Mouse (Mus musculus): ENCODE measurements around the gene Arhgap10. TPM values are rescaled to one million over a fixed set of nuclear protein-coding genes. Genes with fewer than 3 reads are reported as not detected.

Gene Arhgap10
- total and polyA plus RNA-seq, 3 experiments, result 2.7 to 5.9 (median 4.8) TPM

DNA sequence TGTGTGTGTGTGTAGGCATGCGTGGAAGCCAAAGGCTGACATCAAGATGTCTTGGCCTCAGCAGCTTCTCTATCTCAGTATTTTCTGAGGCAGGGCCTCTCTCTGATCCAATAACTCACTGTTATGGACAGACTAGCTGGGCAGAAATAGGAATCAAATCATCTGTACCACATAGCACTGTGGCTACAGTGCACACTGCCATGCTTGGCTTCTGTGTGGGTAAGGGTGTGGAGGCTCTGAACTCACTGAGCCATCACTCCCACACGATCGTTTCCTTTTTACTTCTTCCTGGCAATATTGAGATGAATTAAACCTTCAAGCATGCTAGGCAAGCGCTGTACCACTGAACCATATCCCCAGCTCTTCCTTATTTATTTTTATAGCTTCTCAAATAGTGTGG lies 151.3 kb downstream of the Arhgap10 start:
- Histone ChIP-seq H3K79me2 (replicated peaks; ENCODE audit: control insufficient read depth, extremely low read depth, insufficient read depth, poor library complexity, severe bottlenecking) (no peaks in the 10 kb centered on the region), H3K27ac (ENCODE audit: insufficient read depth, low read depth) (no peak overlapping the region), H3K27me3 (replicated peaks) (no peaks in the 10 kb centered on the region), H3K4me2 (ENCODE audit: insufficient read depth, low read depth, poor library complexity, severe bottlenecking) (no peak overlapping the region), H3K36me3 (replicated peaks in 1 of 2; ENCODE audit: control insufficient read depth in 1 of 2, insufficient read depth in 1 of 2, low read length in 1 of 2) (no peaks in the 10 kb centered on the region), H3K4me3 (replicated peaks in 1 of 3; ENCODE audit: low read depth in 2 of 3, low read length in 2 of 3, poor library complexity in 1 of 3) (no peak overlapping the region), H3K4me1 (ENCODE audit: control insufficient read depth in 1 of 2, insufficient read depth in 2 of 2) (0 out of 4 replicates have a peak, but pooled peaks cover 0 to 2% of the 10 kb centered on the region in 2 experiments), H3K9me3 (replicated peaks; ENCODE audit: low read length) (no peaks in the 10 kb centered on the region), H3K9ac (ENCODE audit: insufficient read depth, low read depth) (no peak overlapping the region)
- TF ChIP-seq SIN3A (IDR thresholded peaks at IDR 0.05; ENCODE audit: low read length), result no peak
- no peak for TF ChIP-seq CHD1 (IDR thresholded peaks at IDR 0.05; ENCODE audit: low read depth, low read length)
- TF ChIP-seq HCFC1 (IDR thresholded peaks at IDR 0.05; ENCODE audit: low read depth, low read length), result no peak
- TF ChIP-seq ZKSCAN1 (IDR thresholded peaks at IDR 0.05; ENCODE audit: borderline replicate concordance, low read depth, low read length), result no peak
- TF ChIP-seq USF1 (IDR thresholded peaks at IDR 0.05; ENCODE audit: low read depth, low read length), result no peak
- TF ChIP-seq POLR2AphosphoS2 (IDR thresholded peaks at IDR 0.05; ENCODE audit: low read depth, low read length), result no peak
- no peak for TF ChIP-seq ELF1 (IDR thresholded peaks at IDR 0.05; ENCODE audit: low read depth, low read length)
- no peak for TF ChIP-seq NRF1 (IDR thresholded peaks at IDR 0.05; ENCODE audit: low read depth, low read length)
- no peak for TF ChIP-seq UBTF (IDR thresholded peaks at IDR 0.05; ENCODE audit: low read depth, low read length)
- TF ChIP-seq IRF4 (IDR thresholded peaks at IDR 0.05; ENCODE audit: low read depth, low read length), result no peak
- no peak for TF ChIP-seq TBP (conservative IDR thresholded peaks at IDR 0.05; ENCODE audit: low read depth, low read length)
- TF ChIP-seq CTCF (conservative IDR thresholded peaks at IDR 0.05 in 1 of 2, IDR thresholded peaks at IDR 0.05 in 1 of 2; ENCODE audit: low read depth in 2 of 2, low read length in 2 of 2), result no peak
- TF ChIP-seq NELFE (IDR thresholded peaks at IDR 0.05; ENCODE audit: low read depth, low read length), result no peak
- TF ChIP-seq MEF2A (IDR thresholded peaks at IDR 0.05; ENCODE audit: borderline replicate concordance, low read depth, low read length), result no peak
- TF ChIP-seq JUND (conservative IDR thresholded peaks at IDR 0.05; ENCODE audit: low read depth, low read length), result no peak
- no peak for TF ChIP-seq E2F4 (IDR thresholded peaks at IDR 0.05; ENCODE audit: insufficient replicate concordance, low read depth, low read length)
- TF ChIP-seq JUN (IDR thresholded peaks at IDR 0.05; ENCODE audit: insufficient read depth, low read depth, low read length), result no peak
- dilution Hi-C loops (cut with MboI; ENCODE audit: extremely low pct_ligation_motif_present, extremely low pct_unique_long_range_greater_than_20kb, low sequenced_read_pairs) (no loop called here), in situ Hi-C loops (cut with MboI; ENCODE audit: low pct_ligation_motif_present, low pct_unique_long_range_greater_than_20kb, low sequenced_read_pairs) (no loop called here)
- DNase-seq (ENCODE audit: extremely low read depth), result no peak

DNA sequence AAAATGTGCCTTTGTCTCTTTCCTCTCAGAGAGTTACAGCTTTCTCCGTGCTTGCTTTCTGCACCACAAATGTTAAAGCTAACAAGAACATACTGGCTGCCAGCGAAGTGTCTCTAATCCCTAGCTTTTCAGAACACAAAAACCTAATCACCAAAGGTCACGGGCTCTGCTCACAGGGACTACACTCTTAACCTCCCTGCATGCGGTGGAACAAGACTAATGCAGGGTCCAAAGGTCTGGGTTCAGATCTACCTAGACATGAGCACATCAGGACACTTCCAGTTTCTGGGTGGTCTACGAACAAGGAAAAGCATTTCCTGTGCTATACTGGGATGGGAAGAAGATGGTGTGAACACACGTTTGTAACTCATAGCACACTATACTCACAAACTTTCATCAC lies 151.8 kb downstream of the Arhgap10 start:
- Histone ChIP-seq H3K36me3 (replicated peaks in 1 of 2; ENCODE audit: control insufficient read depth in 1 of 2, insufficient read depth in 1 of 2, low read length in 1 of 2) (no peaks in the 10 kb centered on the region), H3K4me2 (ENCODE audit: insufficient read depth, low read depth, poor library complexity, severe bottlenecking) (no peak overlapping the region), H3K4me3 (replicated peaks in 1 of 3; ENCODE audit: low read depth in 2 of 3, low read length in 2 of 3, poor library complexity in 1 of 3) (no peak overlapping the region), H3K27me3 (replicated peaks) (no peaks in the 10 kb centered on the region), H3K9me3 (replicated peaks; ENCODE audit: low read length) (no peaks in the 10 kb centered on the region), H3K79me2 (replicated peaks; ENCODE audit: control insufficient read depth, extremely low read depth, insufficient read depth, poor library complexity, severe bottlenecking) (no peaks in the 10 kb centered on the region), H3K27ac (ENCODE audit: insufficient read depth, low read depth) (no peak overlapping the region), H3K4me1 (ENCODE audit: control insufficient read depth in 1 of 2, insufficient read depth in 2 of 2) (0 out of 4 replicates have a peak, but pooled peaks cover 0 to 2% of the 10 kb centered on the region in 2 experiments), H3K9ac (ENCODE audit: insufficient read depth, low read depth) (no peak overlapping the region)
- in situ Hi-C loops (cut with MboI; ENCODE audit: low pct_ligation_motif_present, low pct_unique_long_range_greater_than_20kb, low sequenced_read_pairs) (no loop called here), dilution Hi-C loops (cut with MboI; ENCODE audit: extremely low pct_ligation_motif_present, extremely low pct_unique_long_range_greater_than_20kb, low sequenced_read_pairs) (no loop called here)
- DNase-seq (ENCODE audit: extremely low read depth), result no peak
- TF ChIP-seq TBP (conservative IDR thresholded peaks at IDR 0.05; ENCODE audit: low read depth, low read length), result no peak
- no peak for TF ChIP-seq ZMIZ1 (IDR thresholded peaks at IDR 0.05; ENCODE audit: low read depth, low read length)
- no peak for TF ChIP-seq CHD1 (IDR thresholded peaks at IDR 0.05; ENCODE audit: low read depth, low read length)
- no peak for TF ChIP-seq HCFC1 (IDR thresholded peaks at IDR 0.05; ENCODE audit: low read depth, low read length)
- no peak for TF ChIP-seq ZC3H11A (IDR thresholded peaks at IDR 0.05; ENCODE audit: low read depth, low read length)
- no peak for TF ChIP-seq TCF12 (IDR thresholded peaks at IDR 0.05; ENCODE audit: low read depth, low read length)
- TF ChIP-seq RAD21 (IDR thresholded peaks at IDR 0.05; ENCODE audit: low read depth, low read length), result no peak
- TF ChIP-seq POLR2AphosphoS2 (IDR thresholded peaks at IDR 0.05; ENCODE audit: low read depth, low read length), result no peak
- no peak for TF ChIP-seq IRF4 (IDR thresholded peaks at IDR 0.05; ENCODE audit: low read depth, low read length)
- TF ChIP-seq MAX (IDR thresholded peaks at IDR 0.05; ENCODE audit: low read length), result no peak
- no peak for TF ChIP-seq ZNF384 (IDR thresholded peaks at IDR 0.05; ENCODE audit: low read depth, low read length)
- TF ChIP-seq JUN (IDR thresholded peaks at IDR 0.05; ENCODE audit: insufficient read depth, low read depth, low read length), result no peak
- TF ChIP-seq RCOR1 (conservative IDR thresholded peaks at IDR 0.05; ENCODE audit: low read depth, low read length), result no peak
- no peak for TF ChIP-seq UBTF (IDR thresholded peaks at IDR 0.05; ENCODE audit: low read depth, low read length)
- TF ChIP-seq GABPA (IDR thresholded peaks at IDR 0.05; ENCODE audit: insufficient replicate concordance, low read depth, low read length), result no peak

Measured in CH12.LX (cell line).